Mouse (Mus musculus) ZHBTc4 (cell line): Measurements from ENCODE around the gene Gm45711.
"Not testable (repeated sequence)": the region's sequence is repeated elsewhere in the genome, so short reads cannot be mapped to it uniquely, and the experiment has no call there.

Source experiments
- DNase-seq: peaks from one replicate; pipeline ENCODE4 v3.0.0-alpha.2; 2011; ENCODE audit warnings: low read depth, low spot score

Gene Gm45711

GRCm38 (mm10) chr8:104321267-104321666 is 11.4 kb upstream of the Gm45711 start, which contains the start of gene Gm11020:
Gene Gm11020, plus strand, starts transcription at chr8:104321567.
- not testable (repeated sequence) for DNase-seq

- DNase-seq, result no peak
Observed at GRCm38 (mm10) chr8:104313311-104313710, 3.4 kb upstream of the Gm45711 start.

GRCm38 (mm10) chr8:104312023-104312422 is 2.1 kb upstream of the Gm45711 start:
- DNase-seq, result not testable (repeated sequence)

- peak; percentile 21 for DNase-seq
Observed at GRCm38 (mm10) chr8:104308341-104308740, 1.5 kb downstream of the Gm45711 start.

- no peak for DNase-seq
Observed at GRCm38 (mm10) chr8:104304962-104305361, 4.9 kb downstream of the Gm45711 start.

GRCm38 (mm10) chr8:104302536-104302935 is 7.3 kb downstream of the Gm45711 start:
- not testable (repeated sequence) for DNase-seq

- DNase-seq, result not testable (repeated sequence)
Observed at GRCm38 (mm10) chr8:104301577-104301976, 8.3 kb downstream of the Gm45711 start.

- DNase-seq, result no peak
Observed at GRCm38 (mm10) chr8:104294396-104294795, 15.5 kb downstream of the Gm45711 start.

GRCm38 (mm10) chr8:104293081-104293480 is 16.8 kb downstream of the Gm45711 start, which contains the start of gene Cmtm2a:
Gene Cmtm2a, minus strand, starts transcription at chr8:104293181.
- peak; percentile 7 for DNase-seq

- no peak for DNase-seq
Observed at GRCm38 (mm10) chr8:104268937-104269440, 40.9 kb downstream of the Gm45711 start.

- no peak for DNase-seq
Observed at GRCm38 (mm10) chr8:104268368-104268767, 41.5 kb downstream of the Gm45711 start.

- DNase-seq, result not testable (repeated sequence)
Observed at GRCm38 (mm10) chr8:104264271-104264935, 45.5 kb downstream of the Gm45711 start.

- not testable (repeated sequence) for DNase-seq
Observed at GRCm38 (mm10) chr8:104261802-104262201, 48.1 kb downstream of the Gm45711 start.

- DNase-seq, result peak; percentile 82
Observed at GRCm38 (mm10) chr8:104253016-104253415, 56.9 kb downstream of the Gm45711 start.

- peak; percentile 60 for DNase-seq
Observed at GRCm38 (mm10) chr8:104251461-104251860, 58.4 kb downstream of the Gm45711 start.

GRCm38 (mm10) chr8:104250439-104251367 is 59.2 kb downstream of the Gm45711 start, which contains the start of gene Cklf:
Gene Cklf, plus strand, starts transcription at chr8:104250861.
- DNase-seq, result peak; percentile 99

GRCm38 (mm10) chr8:104249442-104249996 is 60.4 kb downstream of the Gm45711 start:
- DNase-seq, result no peak

- DNase-seq, result peak; percentile 88
Observed at GRCm38 (mm10) chr8:104248276-104248675, 61.6 kb downstream of the Gm45711 start, which contains the start of gene Tk2. Gene Tk2, minus strand, starts transcription at chr8:104248558.

- DNase-seq, result no peak
Observed at GRCm38 (mm10) chr8:104247908-104248275, 62.0 kb downstream of the Gm45711 start.

GRCm38 (mm10) chr8:104247054-104247907 is 62.6 kb downstream of the Gm45711 start:
- DNase-seq, result peak; percentile 19

GRCm38 (mm10) chr8:104246621-104247020 is 63.3 kb downstream of the Gm45711 start:
- peak; percentile 49 for DNase-seq
